Mouse (Mus musculus) adrenal gland, postnatal 4 days (tissue): ENCODE data around the gene Usp45. TPM values are rescaled to one million over a fixed set of nuclear protein-coding genes. Genes with fewer than 3 reads are reported as not detected.
"Not testable (repeated sequence)": the region's sequence is repeated elsewhere in the genome, so short reads cannot be mapped to it uniquely, and the experiment has no call there.

Experiments used
- DNase-seq, 2 experiments: peaks; one replicate each; pipeline ENCODE4 v3.0.0; 2021 to 2022; ENCODE audit warnings: low spot score in 2 of 2, mixed read lengths in 2 of 2
- long read RNA-seq, 2 experiments: library from polyadenylated mRNA; stranded (forward); transcript quantifications; one replicate each; pipeline ENCODE4 v2.0.0; 2021
- total RNA-seq, 2 experiments: library from RNA; stranded (reverse); gene quantifications; 2 replicates each; pipeline ENCODE4 v1.2.3; 2021

Gene Usp45
- 10 to 100 TPM; 20.8 to 21.5 TPM for total RNA-seq
- long read RNA-seq, experiment 1, partial matches to known transcripts: 0 of 1 reads
- long read RNA-seq, experiment 1, other reads (novel, unspliced or antisense): 1 of 1 reads
- long read RNA-seq, experiment 2, partial matches to known transcripts: 0 of 4 reads
- long read RNA-seq, experiment 2, other reads (novel, unspliced or antisense): 4 of 4 reads

- DNase-seq: peak; percentile 21 to 52
Observed at GRCm38 (mm10) chr4:21766863-21767304, at the start of gene Usp45, which contains the start of gene Tstd3. TSS of gene Usp45 (plus strand) at chr4:21767156. TSS of gene Tstd3 (minus strand) at chr4:21767212.

- DNase-seq: no peak
Observed at GRCm38 (mm10) chr4:21722752-21723334, 44.1 kb upstream of the Usp45 start.

- no peak for DNase-seq
Observed at GRCm38 (mm10) chr4:21726912-21727614, 39.9 kb upstream of the Usp45 start.

GRCm38 (mm10) chr4:21727615-21728165 lies 39.3 kb upstream of the Usp45 start, which contains the start of gene Ccnc:
TSS of gene Ccnc (plus strand) at chr4:21727701.
- peak; percentile 79 to 87 for DNase-seq

GRCm38 (mm10) chr4:21739169-21739568 lies 27.8 kb upstream of the Usp45 start:
- no peak for DNase-seq

- DNase-seq: not testable (repeated sequence)
Observed at GRCm38 (mm10) chr4:21744142-21744541, 22.8 kb upstream of the Usp45 start.

- DNase-seq: no peak
Observed at GRCm38 (mm10) chr4:21745723-21746122, 21.2 kb upstream of the Usp45 start.

- no peak for DNase-seq
Observed at GRCm38 (mm10) chr4:21755123-21755789, 11.7 kb upstream of the Usp45 start.

GRCm38 (mm10) chr4:21758860-21759259 lies 8.1 kb upstream of the Usp45 start:
- no peak for DNase-seq

GRCm38 (mm10) chr4:21761416-21762160 lies 5.4 kb upstream of the Usp45 start:
- no peak for DNase-seq

- no peak for DNase-seq
Observed at GRCm38 (mm10) chr4:21763827-21764226, 3.1 kb upstream of the Usp45 start.

- no peak for DNase-seq
Observed at GRCm38 (mm10) chr4:21766171-21766862, 639 bp upstream of the Usp45 start.

GRCm38 (mm10) chr4:21771064-21771463 lies 4.1 kb downstream of the Usp45 start:
- DNase-seq: no peak

- no peak for DNase-seq
Observed at GRCm38 (mm10) chr4:21772306-21772705, 5.3 kb downstream of the Usp45 start.

- peak; percentile 85 to 96 for DNase-seq
Observed at GRCm38 (mm10) chr4:21776091-21776945, 9.4 kb downstream of the Usp45 start.

GRCm38 (mm10) chr4:21776946-21777265 lies 9.9 kb downstream of the Usp45 start:
- DNase-seq: no peak

GRCm38 (mm10) chr4:21780816-21781726 lies 14.1 kb downstream of the Usp45 start:
- no peak for DNase-seq

- no peak for DNase-seq
Observed at GRCm38 (mm10) chr4:21786268-21786667, 19.3 kb downstream of the Usp45 start.
